Mouse (Mus musculus): ENCODE data around the gene Tppp3.

DNA sequence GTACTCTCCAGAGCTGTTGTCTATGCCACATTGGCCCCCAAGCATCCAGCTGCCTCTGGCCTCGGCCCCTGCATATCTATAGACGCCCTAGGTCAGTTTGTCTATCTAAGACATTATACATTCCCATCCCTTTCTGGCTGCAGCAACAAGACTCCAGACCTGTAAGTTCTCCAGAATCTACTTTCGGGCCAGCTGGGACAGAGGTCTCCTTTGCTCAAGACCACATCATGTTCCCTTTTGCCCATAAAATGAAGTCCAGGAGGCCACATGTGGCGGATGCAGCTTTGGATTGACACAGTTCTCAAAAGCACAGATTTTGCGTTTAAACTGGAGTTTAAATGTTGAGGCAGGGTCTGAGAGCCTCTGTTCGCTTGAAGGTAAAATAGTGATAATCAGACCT lies 42.9 kb upstream of the Tppp3 start:
- no peak for TF ChIP-seq CTCF (IDR thresholded peaks at IDR 0.05; ENCODE audit: control insufficient read depth, insufficient read depth, insufficient replicate concordance, low read depth, low read length)
- TF ChIP-seq POLR2A (IDR thresholded peaks at IDR 0.05; ENCODE audit: control insufficient read depth, low read depth, low read length) = no peak

Data from testis, adult 2 months (tissue).